Mouse (Mus musculus) hindbrain, embryonic 15.5 days (tissue): Measurements from ENCODE around the gene Gcdh. TPM values are rescaled to one million over a fixed set of nuclear protein-coding genes. Genes with fewer than 3 reads are reported as not detected.
A peak's percentile ranks its signal among the peaks of the same experiment; 100 is the strongest.

Experiments used
- ATAC-seq: fragments of 200-750 bp; cut with Nextera tagmentation; 2 replicates; pipeline ENCODE4 v1.8.0; 2017; ENCODE audit warnings: low read depth, moderate number of reproducible peaks, moderate TSS enrichment; ENCODE audit not compliant: low FRiP score
- H3K27ac ChIP-seq: fragments of 300-500 bp; sonication (generic); replicated peaks from 2 replicates; pipeline ENCODE4 v1.5.1; 2015; ENCODE audit warnings: mild to moderate bottlenecking, inconsistent platforms
- H3K27me3 ChIP-seq: fragments of 300-500 bp; sonication (generic); 2 replicates; pipeline ENCODE4 v1.6.1; 2015; ENCODE audit warnings: control low read depth, inconsistent platforms
- H3K36me3 ChIP-seq: fragments of 300-500 bp; sonication (generic); 2 replicates; pipeline ENCODE4 v1.6.1; 2015; ENCODE audit warnings: control low read depth, inconsistent platforms
- H3K4me1 ChIP-seq: fragments of 300-500 bp; sonication (generic); replicated peaks from 2 replicates; pipeline ENCODE4 v1.6.1; 2015; ENCODE audit warnings: control low read depth, inconsistent platforms
- H3K4me2 ChIP-seq: fragments of 300-500 bp; sonication (generic); 2 replicates; pipeline ENCODE4 v1.6.1; 2015; ENCODE audit warnings: moderate library complexity, mild to moderate bottlenecking, inconsistent platforms
- H3K4me3 ChIP-seq: fragments of 300-500 bp; sonication (generic); 2 replicates; pipeline ENCODE4 v1.5.1; 2015; ENCODE audit warnings: mild to moderate bottlenecking, inconsistent platforms
- H3K9ac ChIP-seq: fragments of 300-500 bp; sonication (generic); 2 replicates; pipeline ENCODE4 v1.6.1; 2015; ENCODE audit warnings: inconsistent platforms
- H3K9me3 ChIP-seq: fragments of 300-500 bp; sonication (generic); 2 replicates; pipeline ENCODE4 v1.6.1; 2016; ENCODE audit warnings: control low read depth, inconsistent platforms
- WGBS: fragments of 180-500 bp; shearing (Covaris S2); methylation state at CpG from one replicate; pipeline ENCODE4 v1.1.7; 2015; 5-methylcytosine and 5-hydroxymethylcytosine counted together
- polyA plus RNA-seq: library from polyadenylated mRNA; unstranded; fragments of >200 nt; fragmentation: Nextera tagmentation; extraction: Ambion mirVana; gene quantifications from 2 replicates; pipeline ENCODE4 v1.2.1, GENCODE M21; 2015

Gcdh gene
- polyA plus RNA-seq, 1 experiment from 2014 or later, result 36.4 TPM

- Histone ChIP-seq H3K4me3 (peak overlapping the region; percentile 66), H3K27ac (peak overlapping the region; percentile 68), H3K36me3 (peaks cover 10% of the 10 kb centered on the region), H3K9ac (peak overlapping the region; percentile 69), H3K27me3 (no peaks in the 10 kb centered on the region), H3K4me2 (peak overlapping the region; percentile 70), H3K9me3 (no peaks in the 10 kb centered on the region), H3K4me1 (peaks cover 19% of the 10 kb centered on the region)
- WGBS, result 9% methylated on average over 31 of the region's 31 CpGs
- peak; percentile 68 for ATAC-seq
Observed at GRCm38 (mm10) chr8:84892993-84893708, 570 bp downstream of the Gcdh start.

DNA sequence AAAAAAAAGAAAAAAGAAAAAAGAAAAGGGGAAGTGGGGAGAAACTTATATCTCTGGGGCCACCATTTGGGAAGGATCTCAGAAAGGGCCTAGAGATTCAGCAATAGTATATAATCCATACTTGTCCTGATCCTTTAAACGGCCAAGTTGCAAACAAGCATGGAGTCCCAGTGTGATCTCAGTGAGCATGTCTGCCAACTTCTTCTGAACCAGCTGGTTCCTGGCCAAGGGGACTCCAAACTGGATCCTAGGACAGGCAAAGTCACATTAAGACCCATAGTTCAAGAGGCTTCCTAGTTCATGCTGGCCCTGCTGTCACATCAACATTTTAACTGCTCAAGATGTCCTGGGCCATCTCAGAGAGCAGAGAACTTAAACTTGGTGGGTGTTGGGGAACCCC, 4.6 kb downstream of the Gcdh start:
- Histone ChIP-seq H3K27me3 (no peaks in the 10 kb centered on the region), H3K4me1 (peaks cover 13% of the 10 kb centered on the region), H3K9me3 (no peaks in the 10 kb centered on the region), H3K36me3 (peaks cover 35% of the 10 kb centered on the region), H3K27ac (no peak overlapping the region), H3K4me3 (no peak overlapping the region), H3K9ac (no peak overlapping the region), H3K4me2 (no peak overlapping the region)
- 90% methylated on average over 1 of the region's 1 CpGs for WGBS
- no peak for ATAC-seq

- WGBS, result 99% methylated on average over 3 of the region's 3 CpGs
- H3K4me2 ChIP-seq, result no peak overlapping the region
- peaks cover 10% of the 10 kb centered on the region for H3K4me1 ChIP-seq
- H3K27me3 ChIP-seq, result no peaks in the 10 kb centered on the region
- no peak overlapping the region for H3K9ac ChIP-seq
- no peaks in the 10 kb centered on the region for H3K9me3 ChIP-seq
- ATAC-seq, result no peak
- no peak overlapping the region for H3K27ac ChIP-seq
- peaks cover 35% of the 10 kb centered on the region for H3K36me3 ChIP-seq
- H3K4me3 ChIP-seq, result no peak overlapping the region
Observed at GRCm38 (mm10) chr8:84888280-84888679, 5.4 kb downstream of the Gcdh start.

DNA sequence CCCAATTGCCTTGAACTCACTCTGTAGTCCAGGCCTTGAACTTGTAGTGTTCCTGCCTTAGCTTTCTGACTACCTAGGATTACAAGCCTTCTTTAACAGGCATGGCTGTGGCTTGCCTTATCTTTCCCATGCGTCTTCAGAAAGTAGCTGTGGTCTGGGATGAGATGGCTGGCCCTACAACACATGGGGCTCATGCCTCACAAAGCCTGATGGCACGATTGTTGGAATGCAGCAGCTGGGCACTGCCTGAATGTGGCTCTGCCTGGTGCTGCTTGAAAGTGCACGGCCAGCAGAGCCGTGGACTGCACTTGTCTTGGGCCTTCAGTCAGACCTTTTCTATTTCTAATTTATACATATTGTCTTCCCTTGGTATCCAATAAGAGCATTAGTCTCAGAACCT, 9.0 kb downstream of the Gcdh start:
- Histone ChIP-seq H3K4me2 (no peak overlapping the region), H3K4me3 (no peak overlapping the region), H3K27ac (no peak overlapping the region), H3K9ac (no peak overlapping the region), H3K4me1 (no peaks in the 10 kb centered on the region), H3K27me3 (no peaks in the 10 kb centered on the region), H3K36me3 (peaks cover 28% of the 10 kb centered on the region), H3K9me3 (no peaks in the 10 kb centered on the region)
- ATAC-seq, result no peak
- WGBS, result 88% methylated on average over 4 of the region's 4 CpGs

DNA sequence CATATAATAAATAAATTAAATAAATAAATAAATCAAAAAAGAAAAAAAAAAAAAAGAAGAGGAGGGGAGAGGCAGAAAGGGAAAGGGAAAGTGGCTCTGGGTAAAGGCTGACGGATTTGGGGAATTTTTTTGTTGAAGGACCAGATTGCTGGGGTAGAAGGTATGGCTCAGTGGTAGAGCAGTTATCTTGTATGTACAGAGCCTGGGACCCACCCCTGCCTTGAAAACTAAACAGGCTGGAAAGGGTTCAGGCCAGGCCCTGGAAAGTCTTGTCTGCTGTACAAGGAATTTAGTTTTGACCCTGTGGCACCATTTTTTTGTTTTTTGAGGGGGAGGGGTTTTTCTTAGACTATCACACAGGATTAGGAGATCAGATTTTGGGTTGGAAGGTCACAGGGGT, 14.8 kb downstream of the Gcdh start:
- no peak for ATAC-seq
- 82% methylated on average over 1 of the region's 1 CpGs for WGBS
- Histone ChIP-seq H3K27ac (no peak overlapping the region), H3K9me3 (no peaks in the 10 kb centered on the region), H3K9ac (no peak overlapping the region), H3K27me3 (no peaks in the 10 kb centered on the region), H3K4me2 (no peak overlapping the region), H3K36me3 (no peaks in the 10 kb centered on the region), H3K4me3 (no peak overlapping the region), H3K4me1 (no peaks in the 10 kb centered on the region)

DNA sequence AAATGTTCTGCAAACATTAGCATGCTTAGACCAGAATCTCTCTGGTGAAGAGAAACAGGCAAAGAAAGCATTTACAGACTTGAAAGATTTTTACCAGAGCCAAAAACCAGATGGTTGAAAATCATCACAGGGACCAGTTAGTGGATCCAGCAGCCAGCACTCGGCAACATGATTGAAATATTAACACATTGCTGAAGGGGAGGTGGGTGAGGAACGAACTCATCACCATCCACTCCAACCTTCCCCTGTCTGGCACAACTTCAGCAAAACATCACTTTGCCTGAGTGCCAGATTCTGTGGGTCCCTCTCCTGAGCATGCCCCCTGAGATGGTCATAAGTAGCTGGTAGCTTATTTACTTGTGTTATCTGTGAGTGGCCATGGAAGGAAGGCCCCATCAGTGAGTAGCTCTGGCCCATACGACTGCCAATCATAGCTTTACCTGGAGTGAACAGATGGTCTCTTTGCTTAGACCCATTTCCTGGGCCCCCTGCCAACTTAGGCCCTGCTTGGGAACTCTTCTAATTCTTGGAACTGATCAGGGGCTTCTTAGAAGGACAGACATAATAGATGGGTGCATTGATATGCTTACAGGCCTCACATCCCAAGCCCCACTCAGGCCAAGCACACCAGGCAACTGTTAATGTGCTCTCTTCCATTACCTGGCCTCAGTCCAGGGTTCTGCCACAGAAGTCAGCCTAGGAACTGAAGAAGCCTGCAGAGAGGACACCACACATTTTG, 16.3 kb downstream of the Gcdh start:
- WGBS, result 61% methylated on average over 3 of the region's 3 CpGs
- Histone ChIP-seq H3K27me3 (no peaks in the 10 kb centered on the region), H3K4me1 (peaks cover 4% of the 10 kb centered on the region), H3K4me3 (no peak overlapping the region), H3K9me3 (no peaks in the 10 kb centered on the region), H3K36me3 (no peaks in the 10 kb centered on the region), H3K4me2 (no peak overlapping the region), H3K9ac (no peak overlapping the region), H3K27ac (peak overlapping the region; percentile 49; the same call in 1 of the 2 replicates)
- peak; percentile 79 for ATAC-seq

GRCm38 (mm10) chr8:84874339-84874738, 19.4 kb downstream of the Gcdh start:
- Histone ChIP-seq H3K36me3 (no peaks in the 10 kb centered on the region), H3K27ac (no peak overlapping the region), H3K4me1 (peaks cover 12% of the 10 kb centered on the region), H3K4me2 (no peak overlapping the region), H3K4me3 (no peak overlapping the region), H3K9me3 (no peaks in the 10 kb centered on the region), H3K27me3 (no peaks in the 10 kb centered on the region), H3K9ac (no peak overlapping the region)
- ATAC-seq, result no peak
- 90% methylated on average over 3 of the region's 3 CpGs for WGBS

GRCm38 (mm10) chr8:84873016-84873415, 20.7 kb downstream of the Gcdh start:
- H3K9ac ChIP-seq, result no peak overlapping the region
- H3K27me3 ChIP-seq, result no peaks in the 10 kb centered on the region
- peak overlapping the region; percentile 93 for H3K4me2 ChIP-seq
- peak overlapping the region; percentile 45 for H3K4me3 ChIP-seq
- no peaks in the 10 kb centered on the region for H3K9me3 ChIP-seq
- H3K36me3 ChIP-seq, result peaks cover 8% of the 10 kb centered on the region
- no peak for ATAC-seq
- no peak overlapping the region for H3K27ac ChIP-seq
- WGBS, result 78% methylated on average over 4 of the region's 4 CpGs
- H3K4me1 ChIP-seq, result peaks cover 12% of the 10 kb centered on the region

DNA sequence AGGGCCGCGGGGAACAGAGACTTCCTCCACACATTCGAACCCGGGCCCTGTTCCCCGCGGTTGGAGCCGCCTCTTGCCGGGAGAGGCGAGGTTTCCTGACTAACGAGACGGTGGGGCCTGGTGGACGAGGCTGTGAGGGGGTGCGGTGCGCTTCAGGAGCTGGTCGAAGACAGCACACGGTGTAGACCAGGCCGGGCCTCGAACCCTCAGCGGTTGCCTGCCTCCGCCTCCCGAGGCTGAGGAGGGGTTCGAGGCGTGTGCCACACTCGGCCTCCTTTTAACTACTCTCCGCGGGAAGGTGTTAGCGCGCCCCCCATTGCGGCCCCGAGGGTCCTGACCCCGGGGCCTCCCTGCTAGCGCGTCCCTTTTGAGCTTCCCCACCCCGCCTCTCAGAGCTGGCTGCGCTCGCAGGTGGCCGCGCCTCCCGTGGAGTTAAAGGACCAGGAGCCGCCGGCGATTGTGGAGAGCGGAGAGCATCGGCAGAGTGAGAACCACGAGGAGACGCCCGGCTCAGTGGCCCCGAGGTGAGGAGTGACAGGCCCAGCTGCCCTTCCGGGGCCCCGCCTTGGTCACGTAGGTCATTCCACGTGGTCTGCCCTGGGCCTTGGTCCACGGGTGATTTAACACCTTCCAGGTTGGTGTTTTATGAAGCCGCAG, 21.3 kb downstream of the Gcdh start:
- Histone ChIP-seq H3K9ac (peak overlapping the region; percentile 37), H3K27ac (no peak overlapping the region), H3K9me3 (no peaks in the 10 kb centered on the region), H3K36me3 (peaks cover 14% of the 10 kb centered on the region), H3K4me2 (peak overlapping the region; percentile 93), H3K4me1 (peaks cover 12% of the 10 kb centered on the region), H3K4me3 (peak overlapping the region; percentile 45), H3K27me3 (no peaks in the 10 kb centered on the region)
- WGBS, result 3% methylated on average over 54 of the region's 54 CpGs
- ATAC-seq, result peak; percentile 79

- Histone ChIP-seq H3K4me1 (peaks cover 12% of the 10 kb centered on the region), H3K9me3 (no peaks in the 10 kb centered on the region), H3K27ac (no peak within 1 kb of the TSS), H3K27me3 (no peaks in the 10 kb centered on the region), H3K9ac (peak within 1 kb of the TSS; percentile 37), H3K4me3 (peak within 1 kb of the TSS; percentile 45), H3K36me3 (peaks cover 20% of the 10 kb centered on the region), H3K4me2 (peak within 1 kb of the TSS; percentile 93)
- ATAC-seq, result peak; percentile 73
- WGBS, result 15% methylated on average over 41 of the region's 46 CpGs
Observed at GRCm38 (mm10) chr8:84871376-84872308, 22.1 kb downstream of the Gcdh start, which contains the start of gene Syce2. Syce2 (plus strand) TSS chr8:84872111.

DNA sequence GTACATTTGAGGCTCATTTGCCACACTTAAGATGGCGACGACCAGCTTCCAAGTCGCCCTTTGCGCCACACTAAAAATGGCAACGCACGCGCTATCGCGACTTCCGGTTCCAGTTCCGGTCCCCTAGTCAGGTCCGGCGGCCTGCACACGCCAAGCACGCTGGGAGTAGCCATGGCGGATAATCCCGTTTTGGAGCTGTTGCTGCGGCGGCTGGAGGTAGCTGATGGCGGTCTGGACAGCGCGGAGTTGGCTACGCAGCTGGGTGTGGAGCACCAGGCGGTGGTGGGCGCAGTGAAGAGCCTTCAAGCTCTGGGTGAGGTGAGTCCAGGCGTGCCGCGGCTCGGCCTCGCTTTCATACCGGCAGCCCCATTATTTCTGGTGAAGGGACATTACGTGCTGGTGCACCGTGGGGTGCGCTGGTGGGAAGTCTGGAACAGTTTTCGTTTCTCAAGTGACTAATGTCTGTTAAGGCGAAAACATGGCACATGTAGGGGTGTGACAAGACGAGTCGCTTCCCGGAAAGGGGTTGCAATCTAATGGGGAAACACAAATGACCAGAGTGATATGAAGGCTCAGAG, 36.8 kb downstream of the Gcdh start, which contains the start of gene Farsa:
Gene Farsa (plus strand): TSS at position 126 of the 578 bp plus-strand sequence.
- Histone ChIP-seq H3K9ac (peak within 1 kb of the TSS; percentile 83), H3K4me1 (peaks cover 21% of the 10 kb centered on the region), H3K4me2 (peak within 1 kb of the TSS; percentile 82), H3K9me3 (no peaks in the 10 kb centered on the region), H3K27me3 (no peaks in the 10 kb centered on the region), H3K36me3 (peaks cover 27% of the 10 kb centered on the region), H3K27ac (peak within 1 kb of the TSS; percentile 79), H3K4me3 (peak within 1 kb of the TSS; percentile 76)
- WGBS, result under 1% methylated on average over 39 of the region's 39 CpGs
- peak; percentile 94 for ATAC-seq
